Mouse (Mus musculus) neural tube, embryonic 12.5 days (tissue): ENCODE data around the gene Plscr1. TPM values are rescaled to one million over a fixed set of nuclear protein-coding genes. Genes with fewer than 3 reads are reported as not detected.

Experiments
- ATAC-seq: fragments of 200-750 bp; cut with Nextera tagmentation; 2 replicates; pipeline ENCODE4 v1.8.0; 2017; ENCODE audit warnings: low read depth, mild to moderate bottlenecking, moderate TSS enrichment, moderate library complexity; ENCODE audit not compliant: low FRiP score
- H3K27ac ChIP-seq: fragments of 300-500 bp; sonication (generic); 2 replicates; pipeline ENCODE4 v1.5.1; 2016
- H3K27me3 ChIP-seq: fragments of 300-500 bp; sonication (generic); replicated peaks from 2 replicates; pipeline ENCODE4 v1.6.1; 2016; ENCODE audit warnings: mild to moderate bottlenecking
- H3K36me3 ChIP-seq: fragments of 300-500 bp; sonication (generic); 2 replicates; pipeline ENCODE4 v1.6.1; 2016; ENCODE audit warnings: mild to moderate bottlenecking
- H3K4me1 ChIP-seq: fragments of 300-500 bp; sonication (generic); 2 replicates; pipeline ENCODE4 v1.6.1; 2016
- H3K4me2 ChIP-seq: fragments of 300-500 bp; sonication (generic); replicated peaks from 2 replicates; pipeline ENCODE4 v1.6.1; 2016; ENCODE audit warnings: mild to moderate bottlenecking
- H3K4me3 ChIP-seq: fragments of 300-500 bp; sonication (generic); 2 replicates; pipeline ENCODE4 v1.5.1; 2016
- H3K9ac ChIP-seq: fragments of 300-500 bp; sonication (generic); 2 replicates; pipeline ENCODE4 v1.6.1; 2016; ENCODE audit warnings: mild to moderate bottlenecking
- H3K9me3 ChIP-seq: fragments of 300-500 bp; sonication (generic); 2 replicates; pipeline ENCODE4 v1.6.1; 2016; ENCODE audit warnings: mild to moderate bottlenecking
- WGBS: fragments of 180-500 bp; shearing (Covaris S2); methylation state at CpG from one replicate; pipeline ENCODE4 v1.1.7; 2016; 5-methylcytosine and 5-hydroxymethylcytosine counted together
- microRNA-seq: library from miRNA; unstranded; fragments of <30 nt; microRNA quantifications from one replicate; pipeline ENCODE4, GENCODE M21; 2017
- polyA plus RNA-seq: library from polyadenylated mRNA; unstranded; fragments of >200 nt; fragmentation: Nextera tagmentation; extraction: Ambion mirVana; gene quantifications from 2 replicates; pipeline ENCODE4 v1.2.1, GENCODE M21; 2016

Plscr1 gene
- polyA plus RNA-seq, 1 experiment from 2014 or later = 20.8 TPM

- H3K4me2 ChIP-seq = no peak overlapping the region
- no peak overlapping the region for H3K9ac ChIP-seq
- WGBS = 75% methylated on average over 3 of the region's 3 CpGs
- H3K9me3 ChIP-seq = no peaks in the 10 kb centered on the region
- no peaks in the 10 kb centered on the region for H3K4me1 ChIP-seq
- no peak overlapping the region for H3K4me3 ChIP-seq
- no peak overlapping the region for H3K27ac ChIP-seq
- ATAC-seq = no peak
- H3K36me3 ChIP-seq = no peaks in the 10 kb centered on the region
- no peaks in the 10 kb centered on the region for H3K27me3 ChIP-seq
Measured at GRCm38 (mm10) chr9:92292922-92293321, 43.4 kb downstream of the Plscr1 start.

- H3K9ac ChIP-seq = no peak overlapping the region
- H3K9me3 ChIP-seq = no peaks in the 10 kb centered on the region
- 92% methylated on average over 2 of the region's 2 CpGs for WGBS
- no peak for ATAC-seq
- H3K4me1 ChIP-seq = no peaks in the 10 kb centered on the region
- H3K4me3 ChIP-seq = no peak overlapping the region
- no peak overlapping the region for H3K4me2 ChIP-seq
- H3K27ac ChIP-seq = no peak overlapping the region
- no peaks in the 10 kb centered on the region for H3K27me3 ChIP-seq
- H3K36me3 ChIP-seq = no peaks in the 10 kb centered on the region
Measured at GRCm38 (mm10) chr9:92293560-92294548, 44.3 kb downstream of the Plscr1 start.

GRCm38 (mm10) chr9:92298288-92298687 lies 48.7 kb downstream of the Plscr1 start:
- H3K36me3 ChIP-seq = no peaks in the 10 kb centered on the region
- 60% methylated on average over 1 of the region's 1 CpGs for WGBS
- no peaks in the 10 kb centered on the region for H3K9me3 ChIP-seq
- no peaks in the 10 kb centered on the region for H3K27me3 ChIP-seq
- no peak overlapping the region for H3K4me3 ChIP-seq
- no peak overlapping the region for H3K27ac ChIP-seq
- H3K9ac ChIP-seq = no peak overlapping the region
- H3K4me1 ChIP-seq = no peaks in the 10 kb centered on the region
- ATAC-seq = no peak
- no peak overlapping the region for H3K4me2 ChIP-seq

- 74% methylated on average over 3 of the region's 3 CpGs for WGBS
- Histone ChIP-seq H3K9ac (no peak overlapping the region), H3K9me3 (no peaks in the 10 kb centered on the region), H3K4me3 (no peak overlapping the region), H3K4me2 (no peak overlapping the region), H3K36me3 (no peaks in the 10 kb centered on the region), H3K27ac (no peak overlapping the region), H3K4me1 (no peaks in the 10 kb centered on the region), H3K27me3 (no peaks in the 10 kb centered on the region)
- no peak for ATAC-seq
Measured at GRCm38 (mm10) chr9:92301213-92301612, 51.7 kb downstream of the Plscr1 start.

- Histone ChIP-seq H3K9me3 (no peaks in the 10 kb centered on the region), H3K9ac (no peak overlapping the region), H3K4me3 (no peak overlapping the region), H3K4me1 (no peaks in the 10 kb centered on the region), H3K27me3 (no peaks in the 10 kb centered on the region), H3K27ac (no peak overlapping the region), H3K4me2 (no peak overlapping the region), H3K36me3 (no peaks in the 10 kb centered on the region)
- 75% methylated on average over 8 of the region's 8 CpGs for WGBS
- no peak for ATAC-seq
Measured at GRCm38 (mm10) chr9:92305075-92305474, 55.5 kb downstream of the Plscr1 start.

- ATAC-seq = no peak
- no peaks in the 10 kb centered on the region for H3K27me3 ChIP-seq
- no peak overlapping the region for H3K4me2 ChIP-seq
- no peak overlapping the region for H3K9ac ChIP-seq
- no peak overlapping the region for H3K4me3 ChIP-seq
- H3K9me3 ChIP-seq = no peaks in the 10 kb centered on the region
- 71% methylated on average over 8 of the region's 8 CpGs for WGBS
- no peak overlapping the region for H3K27ac ChIP-seq
- no peaks in the 10 kb centered on the region for H3K4me1 ChIP-seq
- H3K36me3 ChIP-seq = no peaks in the 10 kb centered on the region
Measured at GRCm38 (mm10) chr9:92305620-92306220, 56.2 kb downstream of the Plscr1 start.

GRCm38 (mm10) chr9:92309077-92309476 lies 59.5 kb downstream of the Plscr1 start, which contains the start of gene 1700057G04Rik:
1700057G04Rik (plus strand) TSS chr9:92309377.
- no peak within 1 kb of the TSS for H3K9ac ChIP-seq
- no peaks in the 10 kb centered on the region for H3K9me3 ChIP-seq
- no peaks in the 10 kb centered on the region for H3K27me3 ChIP-seq
- ATAC-seq = no peak
- no peak within 1 kb of the TSS for H3K4me2 ChIP-seq
- WGBS = 91% methylated on average over 1 of the region's 1 CpGs
- H3K36me3 ChIP-seq = no peaks in the 10 kb centered on the region
- H3K4me3 ChIP-seq = no peak within 1 kb of the TSS
- H3K27ac ChIP-seq = no peak within 1 kb of the TSS
- no peaks in the 10 kb centered on the region for H3K4me1 ChIP-seq

DNA sequence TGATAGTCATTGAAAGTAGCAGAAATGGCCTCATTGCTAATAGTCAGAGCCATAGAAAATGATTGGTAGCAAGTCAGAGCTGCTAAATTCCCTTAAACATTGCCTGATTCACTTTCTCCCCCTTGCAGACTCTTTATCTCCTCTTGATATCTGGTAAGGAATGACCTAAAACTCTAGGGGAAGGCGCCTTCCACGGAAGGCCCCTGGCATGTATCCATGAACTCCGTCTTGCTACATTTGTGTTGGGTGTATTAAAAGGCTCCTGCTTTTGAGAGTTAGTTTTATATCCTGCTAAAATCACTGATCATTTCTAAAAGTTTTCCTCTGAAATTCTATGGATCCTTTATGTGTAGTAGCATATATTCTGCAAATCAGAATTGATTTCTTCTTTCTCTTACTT lies 67.2 kb downstream of the Plscr1 start:
- ATAC-seq = no peak
- Histone ChIP-seq H3K9ac (no peak overlapping the region), H3K4me3 (no peak overlapping the region), H3K36me3 (no peaks in the 10 kb centered on the region), H3K27me3 (no peaks in the 10 kb centered on the region), H3K4me1 (no peaks in the 10 kb centered on the region), H3K27ac (no peak overlapping the region), H3K9me3 (no peaks in the 10 kb centered on the region), H3K4me2 (no peak overlapping the region)
- WGBS = 97% methylated on average over 3 of the region's 3 CpGs

Small RNA genes lying within 50 kb of the gene (microRNA-seq; reads per million reads assigned to microRNA genes)
- gene Mir6386 = not detected

Other genes with a start within 250 kb of the Plscr1 start
- gene Plscr5, start 56.8 kb upstream of the Plscr1 start, polyA plus RNA-seq = 0.16 and 0.17 TPM in 2 replicates
- 0.61 and 0.77 TPM in 2 replicates for gene Plscr2, start 25.9 kb downstream of the Plscr1 start, polyA plus RNA-seq
- not detected in 2 replicates for gene 1700057G04Rik, start 59.6 kb downstream of the Plscr1 start, polyA plus RNA-seq
- gene Plscr4, start 207.6 kb downstream of the Plscr1 start, polyA plus RNA-seq = 2.5 and 2.8 TPM in 2 replicates